Mouse (Mus musculus) heart, embryonic 16.5 days (tissue): Measurements from ENCODE around the gene Adam23. TPM values are rescaled to one million over a fixed set of nuclear protein-coding genes. Genes with fewer than 3 reads are reported as not detected.
A peak's percentile ranks its signal among the peaks of the same experiment; 100 is the strongest.

Experiments
- ATAC-seq: fragments of 200-750 bp; cut with Nextera tagmentation; replicated peaks from 2 replicates; pipeline ENCODE4 v1.8.0; 2017; ENCODE audit warnings: moderate number of reproducible peaks; ENCODE audit not compliant: insufficient read depth, low FRiP score; ENCODE audit errors: extremely low read depth
- H3K27ac ChIP-seq: fragments of 300-500 bp; sonication (generic); 2 replicates; pipeline ENCODE4 v1.5.1; 2014; ENCODE audit warnings: mild to moderate bottlenecking, low read length, control low read depth, moderate library complexity
- H3K27me3 ChIP-seq: fragments of 300-500 bp; sonication (generic); 2 replicates; pipeline ENCODE4 v1.6.1; 2014; ENCODE audit warnings: low read length, mixed read lengths; ENCODE audit not compliant: control insufficient read depth, insufficient read depth
- H3K36me3 ChIP-seq: fragments of 300-500 bp; sonication (generic); 2 replicates; pipeline ENCODE4 v1.6.1; 2014; ENCODE audit not compliant: control insufficient read depth, insufficient read depth
- H3K4me1 ChIP-seq: fragments of 300-500 bp; sonication (generic); 2 replicates; pipeline ENCODE4 v1.6.1; 2014; ENCODE audit warnings: low read length, mixed read lengths; ENCODE audit not compliant: control insufficient read depth, insufficient read depth
- H3K4me2 ChIP-seq: fragments of 300-500 bp; sonication (generic); 2 replicates; pipeline ENCODE4 v1.6.1; 2014; ENCODE audit warnings: low read depth, mild to moderate bottlenecking, control low read depth, low read length
- H3K4me3 ChIP-seq: fragments of 300-500 bp; sonication (generic); 2 replicates; pipeline ENCODE4 v1.5.1; 2014; ENCODE audit warnings: mild to moderate bottlenecking, control low read depth, low read length
- H3K9ac ChIP-seq: fragments of 300-500 bp; sonication (generic); 2 replicates; pipeline ENCODE4 v1.6.1; 2014; ENCODE audit warnings: low read length, control low read depth
- H3K9me3 ChIP-seq: fragments of 300-500 bp; sonication (generic); replicated peaks from 2 replicates; pipeline ENCODE4 v1.6.1; 2016; ENCODE audit warnings: low read length; ENCODE audit not compliant: control insufficient read depth
- WGBS: fragments of 180-500 bp; shearing (Covaris S2); extraction: QIAGEN DNeasy Blood & Tissue Kit; methylation state at CpG from one replicate; pipeline ENCODE4 v1.1.7; 2014; 5-methylcytosine and 5-hydroxymethylcytosine counted together
- polyA plus RNA-seq: library from polyadenylated mRNA; unstranded; fragments of >200 nt; fragmentation: Nextera tagmentation; extraction: Ambion mirVana; gene quantifications from 2 replicates; pipeline ENCODE4 v1.2.1, GENCODE M21; 2015

The Adam23 gene
- polyA plus RNA-seq, 1 experiment from 2014 or later: 1.4 TPM

GRCm38 (mm10) chr1:63437529-63437928, 8.2 kb upstream of the Adam23 start:
- Histone ChIP-seq H3K36me3 (no peaks in the 10 kb centered on the region), H3K9me3 (no peaks in the 10 kb centered on the region), H3K9ac (no peak overlapping the region), H3K4me2 (no peak overlapping the region), H3K27ac (no peak overlapping the region), H3K27me3 (no peaks in the 10 kb centered on the region), H3K4me1 (0 out of 2 replicates have a peak, but pooled peaks cover 2% of the 10 kb centered on the region), H3K4me3 (no peak overlapping the region)
- no peak for ATAC-seq
- WGBS: 16% methylated on average over 3 of the region's 3 CpGs

- H3K4me3 ChIP-seq: no peak overlapping the region
- no peaks in the 10 kb centered on the region; the same call in 1 of the 2 replicates for H3K4me1 ChIP-seq
- H3K4me2 ChIP-seq: no peak overlapping the region
- H3K9ac ChIP-seq: no peak overlapping the region
- no peaks in the 10 kb centered on the region for H3K9me3 ChIP-seq
- no peak overlapping the region for H3K27ac ChIP-seq
- H3K36me3 ChIP-seq: no peaks in the 10 kb centered on the region
- WGBS: 58% methylated on average over 2 of the region's 2 CpGs
- no peak for ATAC-seq
- H3K27me3 ChIP-seq: peaks cover 25% of the 10 kb centered on the region
Observed at GRCm38 (mm10) chr1:63442186-63442585, 3.5 kb upstream of the Adam23 start.

GRCm38 (mm10) chr1:63442616-63443015, 3.1 kb upstream of the Adam23 start:
- Histone ChIP-seq H3K4me1 (no peaks in the 10 kb centered on the region; the same call in 1 of the 2 replicates), H3K36me3 (no peaks in the 10 kb centered on the region), H3K9me3 (no peaks in the 10 kb centered on the region), H3K9ac (no peak overlapping the region), H3K4me3 (no peak overlapping the region), H3K4me2 (no peak overlapping the region), H3K27me3 (peaks cover 27% of the 10 kb centered on the region), H3K27ac (no peak overlapping the region)
- no peak for ATAC-seq
- 64% methylated on average over 4 of the region's 4 CpGs for WGBS

GRCm38 (mm10) chr1:63445149-63445609, 512 bp upstream of the Adam23 start:
- no peak overlapping the region for H3K9ac ChIP-seq
- H3K4me1 ChIP-seq: no peaks in the 10 kb centered on the region; the same call in 1 of the 2 replicates
- peaks cover 27% of the 10 kb centered on the region for H3K27me3 ChIP-seq
- no peak for ATAC-seq
- H3K4me3 ChIP-seq: peak overlapping the region; percentile 69
- no peak overlapping the region for H3K27ac ChIP-seq
- peak overlapping the region; percentile 98 for H3K4me2 ChIP-seq
- WGBS: 57% methylated on average over 10 of the region's 10 CpGs
- no peaks in the 10 kb centered on the region for H3K9me3 ChIP-seq
- no peaks in the 10 kb centered on the region for H3K36me3 ChIP-seq

- Histone ChIP-seq H3K4me1 (no peaks in the 10 kb centered on the region; the same call in 1 of the 2 replicates), H3K9ac (peak overlapping the region; percentile 71), H3K27me3 (peaks cover 27% of the 10 kb centered on the region), H3K4me2 (peak overlapping the region; percentile 98), H3K4me3 (peak overlapping the region; percentile 69), H3K27ac (no peak overlapping the region), H3K9me3 (no peaks in the 10 kb centered on the region), H3K36me3 (no peaks in the 10 kb centered on the region)
- 0 out of 2 replicates have a peak, but pooled peaks have one; percentile 18 for ATAC-seq
- WGBS: under 1% methylated on average over 53 of the region's 68 CpGs
Observed at GRCm38 (mm10) chr1:63446047-63446704, 485 bp downstream of the Adam23 start.

GRCm38 (mm10) chr1:63446721-63447120, 1.0 kb downstream of the Adam23 start:
- H3K27ac ChIP-seq: no peak overlapping the region
- ATAC-seq: no peak
- no peaks in the 10 kb centered on the region; the same call in 1 of the 2 replicates for H3K4me1 ChIP-seq
- WGBS: 68% methylated on average over 2 of the region's 2 CpGs
- H3K4me3 ChIP-seq: peak overlapping the region; percentile 69; the same call in 1 of the 2 replicates
- peaks cover 27% of the 10 kb centered on the region for H3K27me3 ChIP-seq
- H3K4me2 ChIP-seq: peak overlapping the region; percentile 98
- no peak overlapping the region for H3K9ac ChIP-seq
- H3K36me3 ChIP-seq: no peaks in the 10 kb centered on the region
- H3K9me3 ChIP-seq: no peaks in the 10 kb centered on the region

GRCm38 (mm10) chr1:63450091-63450490, 4.4 kb downstream of the Adam23 start:
- Histone ChIP-seq H3K4me3 (no peak overlapping the region), H3K9me3 (no peaks in the 10 kb centered on the region), H3K4me1 (no peaks in the 10 kb centered on the region; the same call in 1 of the 2 replicates), H3K27me3 (peaks cover 18% of the 10 kb centered on the region), H3K4me2 (no peak overlapping the region), H3K9ac (no peak overlapping the region), H3K36me3 (no peaks in the 10 kb centered on the region), H3K27ac (no peak overlapping the region)
- 74% methylated on average over 4 of the region's 4 CpGs for WGBS
- ATAC-seq: no peak

GRCm38 (mm10) chr1:63453332-63453887, 7.7 kb downstream of the Adam23 start:
- 23% methylated on average over 5 of the region's 5 CpGs for WGBS
- Histone ChIP-seq H3K4me3 (no peak overlapping the region), H3K4me1 (no peaks in the 10 kb centered on the region), H3K27me3 (no peaks in the 10 kb centered on the region; the same call in 1 of the 2 replicates), H3K9ac (no peak overlapping the region), H3K4me2 (no peak overlapping the region), H3K27ac (no peak overlapping the region), H3K36me3 (no peaks in the 10 kb centered on the region), H3K9me3 (no peaks in the 10 kb centered on the region)
- ATAC-seq: no peak

GRCm38 (mm10) chr1:63457801-63458519, 12.3 kb downstream of the Adam23 start:
- Histone ChIP-seq H3K27me3 (no peaks in the 10 kb centered on the region), H3K4me3 (no peak overlapping the region), H3K9ac (no peak overlapping the region), H3K4me2 (no peak overlapping the region), H3K4me1 (no peaks in the 10 kb centered on the region), H3K27ac (no peak overlapping the region), H3K9me3 (no peaks in the 10 kb centered on the region), H3K36me3 (no peaks in the 10 kb centered on the region)
- no peak for ATAC-seq
- 66% methylated on average over 8 of the region's 8 CpGs for WGBS
